Mouse (Mus musculus) MEL (cell line): ENCODE measurements around the gene Ddx24. TPM values are rescaled to one million over a fixed set of nuclear protein-coding genes. Genes with fewer than 3 reads are reported as not detected.

Source experiments
- DNase-seq: peaks from one replicate; pipeline ENCODE4 v3.0.0; 2011; ENCODE audit warnings: low read depth, low spot score
- H3K27ac ChIP-seq: 2 replicates; pipeline ENCODE4 v1.5.1; 2012; ENCODE audit warnings: low read depth, mild to moderate bottlenecking, control low read depth, low read length, moderate library complexity; ENCODE audit not compliant: control insufficient read depth
- H3K27me3 ChIP-seq, 2 experiments: fragments of 150-350 bp in 1 of 2; sonication (generic) in 1 of 2; 2 replicates each; pipeline ENCODE4 v1.6.1; 2012; ENCODE audit warnings: low read length in 2 of 2, mild to moderate bottlenecking in 2 of 2, improper control_type of control experiment in 1 of 2, moderate library complexity in 1 of 2; ENCODE audit not compliant: insufficient read depth in 2 of 2, control insufficient read depth in 1 of 2
- H3K36me3 ChIP-seq, 2 experiments: 2 replicates each; pipeline ENCODE4 v1.6.1; 2012 to 2014; ENCODE audit warnings: low read length in 2 of 2, improper control_type of control experiment in 1 of 2, inconsistent platforms in 1 of 2, mild to moderate bottlenecking in 1 of 2; ENCODE audit not compliant: insufficient read depth in 2 of 2, control insufficient read depth in 1 of 2
- H3K4me1 ChIP-seq, 2 experiments: fragments of 150-350 bp in 1 of 2; sonication (generic) in 1 of 2; 2 replicates each; pipeline ENCODE4 v1.6.1; 2012; ENCODE audit warnings: low read length in 2 of 2, improper control_type of control experiment in 1 of 2, mild to moderate bottlenecking in 1 of 2; ENCODE audit not compliant: insufficient read depth in 2 of 2, control insufficient read depth in 1 of 2
- H3K4me3 ChIP-seq, 2 experiments: fragments of 150-350 bp in 1 of 2; sonication (generic) in 1 of 2; 2 replicates each; pipeline ENCODE4 v1.5.1; 2012; ENCODE audit warnings: low read depth in 2 of 2, low read length in 2 of 2, mild to moderate bottlenecking in 2 of 2, moderate library complexity in 2 of 2, control low read depth in 1 of 2, improper control_type of control experiment in 1 of 2; ENCODE audit not compliant: control insufficient read depth in 1 of 2, insufficient read depth in 1 of 2
- H3K79me2 ChIP-seq: 2 replicates; pipeline ENCODE4 v1.6.1; 2012; ENCODE audit warnings: mild to moderate bottlenecking, low read length, moderate library complexity; ENCODE audit not compliant: control insufficient read depth, poor library complexity, insufficient read depth
- H3K9ac ChIP-seq: 2 replicates; pipeline ENCODE4 v1.6.1; 2012; ENCODE audit warnings: low read depth, mild to moderate bottlenecking, control low read depth, low read length, moderate library complexity; ENCODE audit not compliant: control insufficient read depth, poor library complexity, severe bottlenecking
- H3K9me3 ChIP-seq: fragments of 150-350 bp; sonication (generic); replicated peaks from 2 replicates; pipeline ENCODE4 v1.6.1; 2012; ENCODE audit warnings: mild to moderate bottlenecking, low read length, improper control_type of control experiment, moderate library complexity; ENCODE audit not compliant: insufficient read depth
- BHLHE40 ChIP-seq: IDR thresholded peaks from 2 replicates; pipeline ENCODE4 v1.6.1; 2012; ENCODE audit warnings: low read depth, mild to moderate bottlenecking, inconsistent platforms, low read length, improper control_type of control experiment, borderline replicate concordance
- CHD1 ChIP-seq: IDR thresholded peaks from 2 replicates; pipeline ENCODE4 v1.6.1; 2012; ENCODE audit warnings: low read depth, mild to moderate bottlenecking, inconsistent platforms, low read length, improper control_type of control experiment
- CTCF ChIP-seq, 3 experiments: IDR thresholded peaks in 2 of 3; conservative IDR thresholded peaks in 1 of 3; 2 replicates each; pipeline ENCODE4 v1.5.1; 2011 to 2012; ENCODE audit warnings: low read length in 3 of 3, low read depth in 2 of 3, mild to moderate bottlenecking in 2 of 3, improper control_type of control experiment in 1 of 3, inconsistent platforms in 1 of 3, mixed read lengths in 1 of 3, moderate library complexity in 1 of 3; ENCODE audit not compliant: control insufficient read depth in 1 of 3, insufficient read depth in 1 of 3, poor library complexity in 1 of 3, severe bottlenecking in 1 of 3
- E2F4 ChIP-seq: IDR thresholded peaks from 2 replicates; pipeline ENCODE4 v1.6.1; 2011; ENCODE audit warnings: low read depth, low read length, improper control_type of control experiment, borderline replicate concordance
- GATA1 ChIP-seq: IDR thresholded peaks from 2 replicates; pipeline ENCODE4 v1.6.1; 2011; ENCODE audit warnings: low read depth, low read length, improper control_type of control experiment
- MYC ChIP-seq: IDR thresholded peaks from 2 replicates; pipeline ENCODE4 v1.6.1; 2011; ENCODE audit warnings: low read depth, mild to moderate bottlenecking, low read length, improper control_type of control experiment, moderate library complexity
- NELFE ChIP-seq: IDR thresholded peaks from 2 replicates; pipeline ENCODE4 v1.6.1; 2011; ENCODE audit warnings: low read depth, low read length, improper control_type of control experiment
- POLR2AphosphoS2 ChIP-seq: IDR thresholded peaks from 2 replicates; pipeline ENCODE4 v1.6.1; 2011; ENCODE audit warnings: low read length, improper control_type of control experiment
- RAD21 ChIP-seq: IDR thresholded peaks from 2 replicates; pipeline ENCODE4 v1.6.1; 2011; ENCODE audit warnings: mild to moderate bottlenecking, low read depth, low read length, improper control_type of control experiment
- ZMIZ1 ChIP-seq: IDR thresholded peaks from 2 replicates; pipeline ENCODE4 v1.6.1; 2012; ENCODE audit warnings: low read depth, mild to moderate bottlenecking, inconsistent platforms, low read length, improper control_type of control experiment, moderate library complexity
- polyA plus RNA-seq, 2 experiments: library from polyadenylated mRNA; stranded (reverse) in 1 of 2; unstranded in 1 of 2; fragments of >175 nt in 1 of 2; fragments of >200 nt in 1 of 2; gene quantifications; 2 replicates each; pipeline versions ENCODE4 v1.2.1 to v1.2.4; 2012; ENCODE audit warnings: low replicate concordance in 2 of 2, low read depth in 1 of 2; ENCODE audit not compliant: insufficient read length in 2 of 2, insufficient read depth in 1 of 2, missing spikeins in 1 of 2
- total RNA-seq: library from RNA; depleted of rRNA; stranded (reverse); fragments of 300-350 nt; gene quantifications from 2 replicates; pipeline ENCODE4 v1.2.3, GENCODE M21; 2012

Ddx24 gene
- total and polyA plus RNA-seq, 3 experiments, result 113 to 876 (median 124) TPM

- Histone ChIP-seq H3K4me3 (peak overlapping the region in 1 of 2 experiments; percentile 46; a peak in 2 of 4 replicates), H3K27me3 (no peaks in the 10 kb centered on the region), H3K4me1 (peaks cover 3 to 14% of the 10 kb centered on the region in 2 experiments; a peak in 3 of 4 replicates), H3K27ac (peak overlapping the region; percentile 44), H3K36me3 (peaks cover 0 to 5% of the 10 kb centered on the region in 2 experiments; a peak in 3 of 4 replicates), H3K9me3 (no peaks in the 10 kb centered on the region), H3K79me2 (no peaks in the 10 kb centered on the region), H3K9ac (peak overlapping the region; percentile 54)
- TF ChIP-seq RAD21 (no peak), ZMIZ1 (0 out of 2 replicates have a peak, but pooled peaks have one; percentile 3)
- no peak for DNase-seq
Observed at GRCm38 (mm10) chr12:103433430-103433829, 7.8 kb upstream of the Ddx24 start.

GRCm38 (mm10) chr12:103426710-103427109 lies 1.1 kb upstream of the Ddx24 start:
- peaks cover 33% of the 10 kb centered on the region for H3K79me2 ChIP-seq
- no peak for TF ChIP-seq NELFE
- 0 out of 6 replicates have a peak, but pooled peaks of 1 of the 3 experiments have one; percentile 13 for TF ChIP-seq CTCF (IDR thresholded peaks at IDR 0.05 in 2 of 3, conservative IDR thresholded peaks at IDR 0.05 in 1 of 3; ENCODE audit: control insufficient read depth in 1 of 3, insufficient read depth in 1 of 3, low read depth in 2 of 3, low read length in 3 of 3, poor library complexity in 1 of 3, severe bottlenecking in 1 of 3)
- no peak overlapping the region for H3K27ac ChIP-seq

DNA sequence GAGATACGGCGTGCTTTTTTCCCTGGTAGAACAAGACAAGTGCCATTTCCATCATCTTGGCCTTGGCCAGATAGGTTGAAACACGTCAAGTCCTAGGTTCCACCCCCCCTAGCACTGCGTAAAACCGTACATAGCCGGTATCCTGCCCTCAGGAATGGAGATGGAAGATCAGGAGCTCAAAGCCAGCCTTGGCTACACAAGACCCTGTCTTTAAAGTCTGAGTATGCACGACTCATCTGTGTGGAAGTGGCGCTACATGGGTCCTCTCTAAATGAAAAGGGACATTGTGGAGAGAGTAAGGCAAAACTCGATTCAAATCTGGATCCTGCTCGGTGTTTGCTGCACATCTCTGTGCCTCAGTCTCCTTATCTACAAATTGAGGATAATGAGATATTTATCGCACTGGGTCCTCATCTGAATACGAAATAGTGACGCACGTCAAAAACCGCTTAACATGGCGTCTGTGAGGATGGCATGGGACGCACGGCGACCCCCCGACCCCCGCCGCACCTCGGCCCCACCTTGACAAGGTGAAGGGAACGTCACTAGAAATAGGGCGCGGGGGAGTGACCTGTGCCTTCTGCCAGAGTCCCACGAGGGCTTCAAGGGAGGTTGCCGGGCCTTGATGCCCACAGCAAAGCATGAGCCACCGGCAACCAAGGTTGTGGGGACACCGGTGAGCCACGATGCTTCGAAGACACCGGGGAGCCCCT lies 458 bp downstream of the Ddx24 start:
- Histone ChIP-seq H3K27me3 (no peaks in the 10 kb centered on the region), H3K27ac (peak overlapping the region; percentile 49), H3K9ac (peak overlapping the region; percentile 86), H3K4me3 (peak overlapping the region; percentile 87), H3K79me2 (peaks cover 42% of the 10 kb centered on the region), H3K9me3 (no peaks in the 10 kb centered on the region), H3K4me1 (peaks cover 11 to 16% of the 10 kb centered on the region in 2 experiments; a peak in 3 of 4 replicates), H3K36me3 (peaks cover 13 to 39% of the 10 kb centered on the region in 2 experiments)
- no peak for DNase-seq
- TF ChIP-seq GATA1 (peak; percentile 50), MYC (no peak), CHD1 (peak; percentile 86; the same call in 1 of the 2 replicates), RAD21 (no peak), BHLHE40 (0 out of 2 replicates have a peak, but pooled peaks have one; percentile 4), NELFE (no peak), E2F4 (peak; percentile 24; the same call in 1 of the 2 replicates), POLR2AphosphoS2 (peak; percentile 5; the same call in 1 of the 2 replicates)

More at GRCm38 (mm10) chr12:103426710-103427109, 1.1 kb upstream of the Ddx24 start:
- H3K27me3 ChIP-seq, result no peaks in the 10 kb centered on the region
- no peaks in the 10 kb centered on the region for H3K9me3 ChIP-seq
- peaks cover 11 to 12% of the 10 kb centered on the region in 2 experiments; a peak in 3 of 4 replicates for H3K4me1 ChIP-seq
- H3K4me3 ChIP-seq, result no peak overlapping the region
- DNase-seq, result no peak
- peaks cover 9 to 27% of the 10 kb centered on the region in 2 experiments for H3K36me3 ChIP-seq
- H3K9ac ChIP-seq, result no peak overlapping the region
